Mouse (Mus musculus): Measurements from ENCODE around the gene Fermt3.
"Not testable (repeated sequence)": the region's sequence is repeated elsewhere in the genome, so short reads cannot be mapped to it uniquely, and the experiment has no call there.

Fermt3 gene

GRCm38 (mm10) chr19:6991166-6991565 lies 28.1 kb downstream of the Fermt3 start:
- not testable (repeated sequence) for DNase-seq (ENCODE audit: low spot score)

GRCm38 (mm10) chr19:6990712-6991111 lies 28.6 kb downstream of the Fermt3 start:
- DNase-seq (ENCODE audit: low spot score), result no peak

- DNase-seq (ENCODE audit: low spot score), result no peak
Measured at GRCm38 (mm10) chr19:6989251-6989650, 30.0 kb downstream of the Fermt3 start.

GRCm38 (mm10) chr19:6987904-6988285 lies 31.4 kb downstream of the Fermt3 start:
- no peak for DNase-seq (ENCODE audit: low spot score)

GRCm38 (mm10) chr19:6987061-6987903 lies 32.0 kb downstream of the Fermt3 start, which contains the start of gene Vegfb:
TSS of gene Vegfb (minus strand) at chr19:6987651.
- DNase-seq (ENCODE audit: low spot score), result peak; percentile 54

- no peak for DNase-seq (ENCODE audit: low spot score)
Measured at GRCm38 (mm10) chr19:6985951-6986708, 33.1 kb downstream of the Fermt3 start.

- no peak for DNase-seq (ENCODE audit: low spot score)
Measured at GRCm38 (mm10) chr19:6985300-6985699, 34.0 kb downstream of the Fermt3 start.

- no peak for DNase-seq (ENCODE audit: low spot score)
Measured at GRCm38 (mm10) chr19:6983621-6984020, 35.6 kb downstream of the Fermt3 start.

GRCm38 (mm10) chr19:6981465-6981864 lies 37.8 kb downstream of the Fermt3 start:
- DNase-seq (ENCODE audit: low spot score), result no peak

GRCm38 (mm10) chr19:6980381-6981093 lies 38.7 kb downstream of the Fermt3 start, which contains the start of gene Fkbp2:
TSS of gene Fkbp2 (minus strand) at chr19:6980501.
- DNase-seq (ENCODE audit: low spot score), result peak; percentile 99

GRCm38 (mm10) chr19:6979486-6980380 lies 39.5 kb downstream of the Fermt3 start:
- DNase-seq (ENCODE audit: low spot score), result peak; percentile 100

- DNase-seq (ENCODE audit: low spot score), result no peak
Measured at GRCm38 (mm10) chr19:6979001-6979479, 40.2 kb downstream of the Fermt3 start.

GRCm38 (mm10) chr19:6978639-6978974 lies 40.7 kb downstream of the Fermt3 start:
- no peak for DNase-seq (ENCODE audit: low spot score)

- no peak for DNase-seq (ENCODE audit: low spot score)
Measured at GRCm38 (mm10) chr19:6977759-6978638, 41.3 kb downstream of the Fermt3 start.

GRCm38 (mm10) chr19:6975537-6976521 lies 43.4 kb downstream of the Fermt3 start, which contains the start of gene Plcb3:
TSS of gene Plcb3 (minus strand) at chr19:6976470.
- DNase-seq (ENCODE audit: low spot score), result peak; percentile 65

GRCm38 (mm10) chr19:6974211-6975205 lies 44.8 kb downstream of the Fermt3 start, which contains the start of gene Ppp1r14b:
TSS of gene Ppp1r14b (plus strand) at chr19:6974968.
- peak; percentile 78 for DNase-seq (ENCODE audit: low spot score)

GRCm38 (mm10) chr19:6973581-6974190 lies 45.6 kb downstream of the Fermt3 start:
- no peak for DNase-seq (ENCODE audit: low spot score)

Measured in lung, postnatal 25 days (tissue).